Mouse (Mus musculus): ENCODE data around the gene Baat.

- no peak for TF ChIP-seq CTCF (IDR thresholded peaks at IDR 0.05)
- TF ChIP-seq EP300 (IDR thresholded peaks at IDR 0.05), result no peak
Observed at GRCm38 (mm10) chr4:49549383-49549782, 43.0 kb upstream of the Baat start, which contains the start of gene Aldob.
